Mouse (Mus musculus): ENCODE measurements at regions not wholly inside any gene's neighbourhood (a gene's known extent, or its start where the extent isn't known, plus 50 kb on each side); places are given as distances from the start of the nearest gene placed in this dataset.

DNA sequence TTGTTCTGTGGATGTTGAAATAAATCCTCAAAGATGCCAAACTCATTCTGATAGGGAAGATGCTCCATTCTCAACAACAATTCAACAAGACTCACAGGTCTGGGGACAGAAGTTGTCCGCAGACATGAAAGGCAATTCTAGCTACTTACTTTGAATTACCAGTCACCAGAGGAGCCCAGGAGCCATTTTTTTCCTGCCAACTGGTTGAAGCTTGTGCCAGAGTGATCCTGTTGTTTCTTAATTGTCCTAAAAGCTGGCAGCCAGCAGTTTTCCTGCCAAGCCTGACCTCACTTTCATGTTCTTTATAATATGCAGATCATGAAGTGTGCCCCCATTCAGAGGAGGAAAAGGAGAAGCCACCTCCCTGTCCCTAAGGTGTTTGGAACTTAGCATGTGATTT, 110.0 kb upstream of the Ankrd1 start:
- in situ Hi-C loops (cut with MboI, MseI): no loop called here

DNA sequence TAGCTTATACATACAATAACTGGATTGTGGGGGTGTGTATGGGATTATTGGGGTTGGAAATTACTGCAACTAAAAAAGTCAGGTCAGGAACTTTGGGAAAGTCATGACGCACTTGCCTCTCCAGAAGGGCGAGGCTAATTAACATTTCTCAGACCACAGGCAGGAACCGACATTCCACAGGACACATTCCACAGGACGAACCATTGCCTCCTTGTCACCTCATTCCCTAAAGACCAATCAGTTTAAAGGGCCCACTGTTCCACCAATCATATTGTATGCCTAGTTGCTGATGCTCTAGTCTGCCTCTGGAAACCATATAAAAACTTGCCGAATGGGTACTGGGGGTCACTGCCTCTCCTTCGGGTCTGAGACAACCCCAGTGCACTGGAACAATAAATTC, 113.0 kb upstream of the Pcgf5 start:
- in situ Hi-C loops (cut with MboI, MseI): no loop called here

DNA sequence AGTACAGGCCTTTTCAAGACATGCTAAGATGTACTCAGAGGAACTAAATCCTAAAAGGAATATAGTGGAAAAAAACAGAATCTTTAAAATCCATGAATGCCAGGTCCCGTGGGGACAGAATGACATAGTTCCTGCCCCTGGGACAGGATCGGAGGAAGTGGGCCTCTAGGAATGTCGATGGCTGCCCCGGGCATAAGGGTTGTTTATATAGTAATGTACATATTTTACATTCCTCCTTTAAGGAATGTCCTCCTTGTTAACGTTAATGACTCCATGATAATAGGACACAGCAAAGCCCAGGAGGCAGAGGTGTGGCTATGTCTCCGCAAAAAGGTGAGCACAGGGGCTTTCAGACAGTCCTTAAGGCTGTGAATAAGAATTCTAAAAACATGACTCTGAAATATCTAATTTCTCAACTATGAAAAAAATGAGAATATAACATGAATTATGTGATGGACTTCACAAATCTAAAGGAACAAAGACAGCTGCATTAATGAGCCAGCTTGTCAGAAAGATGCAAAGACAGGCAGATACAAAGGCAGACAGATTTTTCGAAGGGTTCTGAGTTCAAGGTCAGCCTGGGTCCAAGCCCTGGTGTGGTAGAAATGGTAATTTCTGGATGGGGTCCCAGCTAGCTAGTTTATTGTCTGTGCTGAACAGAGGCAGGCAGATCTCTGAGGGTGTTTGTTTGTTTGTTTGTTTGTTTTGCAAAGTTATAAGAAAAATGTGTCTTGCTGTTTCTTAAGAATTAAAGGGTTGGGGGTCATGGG, 111.3 kb upstream of the Pcgf5 start:
- in situ Hi-C loops (cut with MboI, MseI): no loop called here

DNA sequence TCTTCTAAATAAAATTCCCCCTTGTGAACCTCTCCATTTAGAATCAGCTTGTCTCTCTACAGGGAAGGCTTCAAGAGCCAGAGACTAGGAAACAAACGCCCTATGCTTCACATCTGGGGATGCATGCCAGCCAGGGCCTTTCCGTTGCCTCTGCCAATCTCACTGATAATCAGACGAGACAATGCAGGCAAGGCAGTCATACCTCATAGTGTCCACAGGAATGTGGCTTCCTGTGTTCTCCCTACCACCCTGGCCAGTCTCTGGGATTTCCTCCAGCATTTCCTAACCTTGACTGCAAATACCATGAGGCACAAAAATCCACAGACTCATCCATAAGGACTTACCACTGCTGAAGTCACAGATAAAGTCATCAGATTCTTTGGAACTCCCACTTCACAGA, 110.4 kb upstream of the Pcgf5 start:
- in situ Hi-C loops (cut with MboI, MseI): no loop called here

DNA sequence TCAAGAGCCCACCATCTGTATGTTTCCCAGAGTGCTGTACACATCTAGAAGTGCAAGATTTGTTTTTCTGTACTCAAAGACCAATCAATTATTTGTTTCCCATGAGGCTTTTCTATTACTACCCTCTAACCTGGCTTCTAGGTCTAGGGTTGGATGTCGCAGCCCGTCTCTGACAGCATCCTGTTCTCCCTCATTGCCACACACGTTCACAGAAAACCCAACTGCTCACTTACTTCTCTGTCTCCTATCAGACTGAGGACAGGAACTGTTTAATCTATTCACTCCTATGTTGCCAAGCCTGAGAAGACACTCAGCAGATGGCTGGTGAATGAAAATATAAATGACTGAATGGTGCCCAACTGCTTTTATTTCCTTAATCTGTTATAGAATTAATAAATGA, 109.6 kb upstream of the Pcgf5 start:
- in situ Hi-C loops (cut with MboI, MseI): no loop called here

DNA sequence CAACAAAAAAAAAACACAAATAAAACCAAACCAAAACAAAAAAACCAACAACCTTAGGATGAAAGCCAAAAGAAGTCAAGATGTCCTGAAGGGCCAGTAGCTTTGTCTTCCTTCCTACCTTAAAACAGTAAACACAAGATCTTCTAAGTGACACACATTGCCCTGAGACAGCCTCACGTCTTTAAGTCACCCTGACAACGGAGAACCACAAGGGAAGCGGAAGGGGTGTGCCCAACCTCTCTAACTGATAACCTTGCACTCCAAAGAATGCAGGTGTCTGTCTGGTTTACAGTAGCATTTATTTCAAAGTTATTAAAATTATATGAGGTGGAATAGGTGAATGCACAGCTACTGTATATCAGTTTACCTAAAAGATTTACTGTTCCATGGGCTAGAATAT, 105.7 kb upstream of the Pcgf5 start:
- in situ Hi-C loops (cut with MboI, MseI): no loop called here

DNA sequence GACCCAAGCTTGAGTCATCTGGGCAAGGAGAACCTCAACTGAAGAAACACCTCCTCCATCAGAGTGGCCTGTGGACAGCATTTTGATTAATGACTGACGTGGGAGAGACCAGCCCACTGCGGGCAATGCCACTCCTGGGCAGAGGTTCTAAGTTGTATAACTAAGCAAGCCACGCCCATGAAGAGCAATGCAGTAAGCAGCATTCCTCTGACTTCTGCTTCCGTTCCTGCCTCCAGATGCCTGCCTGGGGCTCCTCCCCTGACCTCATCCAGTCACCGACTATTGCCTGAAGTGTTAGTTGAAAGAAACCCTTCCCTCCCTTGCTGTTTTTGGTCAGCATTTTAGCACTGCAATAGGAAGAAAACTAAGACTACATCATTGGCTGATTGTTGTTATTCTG, 105.2 kb upstream of the Pcgf5 start:
- in situ Hi-C loops (cut with MboI, MseI): no loop called here

DNA sequence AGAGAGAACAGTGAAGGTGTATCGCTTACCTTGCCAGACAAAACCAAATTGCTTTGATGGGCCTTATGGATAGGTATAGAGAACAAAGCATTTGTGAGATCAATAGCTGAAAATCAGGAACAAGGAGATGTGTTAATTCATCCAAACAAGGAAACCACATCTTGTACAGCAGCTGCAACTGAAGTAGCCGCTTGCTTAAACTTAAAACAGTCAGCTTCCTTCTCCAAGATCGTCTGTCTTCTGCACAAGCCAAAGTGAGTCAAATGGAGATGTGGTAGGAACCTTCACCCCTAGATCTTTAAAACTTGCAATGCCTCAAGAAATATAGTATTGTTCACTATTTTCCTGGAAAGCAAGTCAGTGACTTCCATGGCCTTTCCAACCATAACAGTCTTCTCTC, 95.6 kb upstream of the Pcgf5 start:
- in situ Hi-C loops (cut with MboI, MseI): loop anchor here in 1 of 2 experiments (25.0 kb wide), 1 partner anchor 365 kb away; no protein-coding TSS in a partner anchor

DNA sequence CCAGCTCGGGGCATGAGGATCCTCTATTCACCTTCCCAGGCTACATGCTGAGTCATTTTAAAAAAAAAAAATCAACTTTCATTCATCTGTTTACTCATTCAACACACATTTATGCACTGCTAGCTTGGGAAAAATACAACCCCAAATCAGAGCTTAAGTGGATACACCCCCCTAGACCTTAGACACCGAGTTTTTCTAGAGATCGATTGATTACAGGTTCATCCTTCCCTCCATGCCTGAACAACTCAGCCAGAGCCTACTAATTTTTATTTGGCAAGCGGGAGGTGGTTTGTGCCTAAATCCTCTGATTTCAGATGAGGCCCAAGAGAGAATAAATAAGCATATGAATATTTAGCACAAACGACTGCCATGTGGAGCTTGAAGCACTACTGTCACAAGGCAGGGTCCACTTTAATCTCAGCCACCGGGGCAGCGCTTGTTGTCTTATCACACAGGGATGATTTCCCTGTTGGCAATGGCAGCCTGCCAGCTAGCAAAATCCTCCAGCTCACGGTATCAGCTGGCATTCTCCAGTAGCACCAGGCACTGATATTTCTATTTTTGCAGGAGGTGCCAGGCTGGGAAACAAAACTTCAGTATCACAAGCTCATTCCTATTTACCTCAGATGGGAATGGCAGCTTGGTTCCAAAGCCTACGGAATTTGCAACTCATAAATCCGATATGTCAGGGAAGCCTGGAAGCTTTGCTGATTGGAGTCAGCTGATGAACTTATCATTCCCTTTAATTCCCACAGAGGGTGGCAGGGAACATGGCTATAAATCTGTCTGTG, 90.2 kb upstream of the Pcgf5 start:
- in situ Hi-C loops (cut with MboI, MseI): loop anchor here in 1 of 2 experiments (25.0 kb wide), 1 partner anchor 371 kb away; no protein-coding TSS in a partner anchor

DNA sequence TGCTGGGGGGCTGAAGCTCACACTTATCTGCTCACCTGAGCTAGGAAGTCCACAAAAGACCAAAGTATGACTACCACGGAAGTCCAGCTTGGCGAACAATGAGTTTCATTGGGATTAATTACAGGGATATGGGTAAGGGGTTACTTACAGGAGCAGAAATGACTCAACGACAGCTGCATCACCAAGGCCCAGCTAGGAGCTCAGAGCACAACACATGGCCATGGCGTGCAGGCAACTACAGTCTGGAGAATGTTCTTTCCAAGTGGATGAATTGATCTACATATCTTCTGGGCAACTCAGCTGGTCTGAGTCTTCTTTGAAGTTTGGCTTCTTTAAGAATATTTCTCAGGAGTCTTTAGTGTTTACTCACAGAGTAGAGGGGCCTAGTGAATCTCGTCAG, 86.3 kb upstream of the Pcgf5 start:
- in situ Hi-C loops (cut with MboI, MseI): loop anchor here in 1 of 2 experiments (25.0 kb wide), 1 partner anchor 375 kb away; no protein-coding TSS in a partner anchor

DNA sequence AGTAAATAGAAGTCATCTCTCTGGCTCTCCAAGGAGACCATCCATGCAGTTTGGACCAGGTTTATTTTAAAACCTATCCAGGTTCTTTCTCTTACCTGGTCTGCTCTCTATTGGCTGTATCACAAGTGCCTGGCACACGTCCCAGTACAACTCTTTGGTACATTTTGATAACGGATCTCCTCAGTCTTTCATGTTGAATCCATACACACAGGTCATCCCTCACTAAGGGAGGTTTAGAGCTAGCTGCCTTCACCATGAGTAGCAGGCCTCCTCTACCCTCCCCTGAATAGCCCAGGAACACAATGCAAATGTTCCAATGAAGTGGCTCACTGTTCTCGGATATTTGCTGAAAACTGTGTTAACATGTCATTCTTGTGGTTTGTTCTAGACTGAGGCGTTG, 84.2 kb upstream of the Pcgf5 start:
- in situ Hi-C loops (cut with MboI, MseI): loop anchor here in 1 of 2 experiments (25.0 kb wide), 1 partner anchor 377 kb away; no protein-coding TSS in a partner anchor

DNA sequence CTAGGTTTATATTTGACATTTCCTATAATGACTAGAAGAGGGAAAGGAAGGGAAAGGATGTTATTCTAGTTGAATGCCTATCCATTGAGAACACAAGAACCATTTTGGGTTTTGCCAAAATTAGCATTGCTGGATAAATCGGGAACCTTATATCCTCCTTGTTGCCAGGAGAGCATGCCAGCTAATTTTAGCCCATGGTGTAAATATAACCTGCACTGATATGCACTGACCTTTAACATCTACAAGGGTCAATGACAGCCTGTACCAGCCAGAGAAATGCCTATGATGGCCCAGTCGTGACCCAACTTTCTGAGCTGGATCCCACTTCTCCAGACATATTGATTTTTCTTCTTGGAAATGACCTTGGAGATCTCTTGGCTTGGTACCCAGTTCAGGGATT, 83.7 kb upstream of the Pcgf5 start:
- in situ Hi-C loops (cut with MboI, MseI): loop anchor here in 1 of 2 experiments (25.0 kb wide), 1 partner anchor 377 kb away; no protein-coding TSS in a partner anchor

DNA sequence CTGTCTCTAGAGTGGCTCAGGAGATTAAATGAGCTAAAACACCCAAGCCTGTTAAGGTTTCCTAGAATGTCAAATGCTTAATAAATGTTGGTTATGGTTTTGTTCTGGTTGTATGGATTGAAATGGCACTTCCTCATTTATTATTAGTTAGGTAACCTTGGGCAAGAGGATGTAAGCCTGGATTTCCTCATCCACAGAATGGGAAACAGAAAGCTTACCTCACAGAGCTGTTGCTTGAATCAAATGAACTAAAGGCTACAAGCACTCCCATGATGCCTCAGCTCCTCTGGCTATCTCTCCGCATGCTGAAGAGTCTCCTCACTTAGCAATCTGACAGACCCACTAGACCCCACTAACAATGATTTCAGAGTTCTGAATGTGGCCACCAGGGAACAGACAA, 82.8 kb upstream of the Pcgf5 start:
- in situ Hi-C loops (cut with MboI, MseI): loop anchor here in 1 of 2 experiments (25.0 kb wide), 1 partner anchor 378 kb away; no protein-coding TSS in a partner anchor

DNA sequence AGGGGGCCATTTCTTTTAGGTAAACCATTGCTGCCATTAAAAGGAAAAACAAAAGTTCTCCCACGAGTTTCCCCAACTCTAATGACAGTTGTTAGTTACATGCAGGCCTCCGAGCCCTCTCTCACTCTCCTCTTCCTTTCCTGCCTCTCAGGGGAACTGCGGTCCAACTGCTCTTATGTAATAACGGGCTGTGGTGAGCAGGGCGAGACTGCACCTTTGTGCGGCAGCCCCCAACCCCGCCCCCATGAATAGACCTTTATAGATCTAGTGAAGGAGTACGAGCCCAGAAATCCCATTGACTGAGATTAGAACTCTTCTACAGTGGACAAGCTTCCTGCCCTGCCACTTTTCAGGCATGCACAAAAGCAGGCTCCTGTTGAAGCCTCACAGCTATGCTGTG, 81.8 kb upstream of the Pcgf5 start:
- in situ Hi-C loops (cut with MboI, MseI): loop anchor here in 1 of 2 experiments (25.0 kb wide), 1 partner anchor 379 kb away; no protein-coding TSS in a partner anchor

DNA sequence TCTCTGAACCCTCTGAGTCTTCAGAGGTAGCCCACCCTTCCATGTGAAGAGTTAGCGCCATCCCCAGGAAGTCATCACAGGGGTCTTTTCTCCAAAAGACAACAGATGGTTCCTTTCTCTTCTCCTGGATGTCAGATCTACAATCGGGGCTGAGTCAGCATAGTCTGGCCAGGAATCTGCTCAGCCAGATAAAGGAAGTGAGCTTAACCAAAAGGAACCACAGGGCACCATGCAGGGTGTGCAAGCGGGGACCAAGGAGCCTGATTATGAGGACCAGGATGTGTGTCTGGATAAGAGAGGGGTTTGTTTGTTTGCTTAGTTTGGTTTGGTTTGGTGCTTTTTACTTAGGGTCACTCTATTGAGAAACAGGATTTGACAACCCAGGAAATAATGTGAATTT, 74.6 kb upstream of the Pcgf5 start:
- in situ Hi-C loops (cut with MboI, MseI): loop anchor here in 1 of 2 experiments (25.0 kb wide), 1 partner anchor 386 kb away; no protein-coding TSS in a partner anchor

DNA sequence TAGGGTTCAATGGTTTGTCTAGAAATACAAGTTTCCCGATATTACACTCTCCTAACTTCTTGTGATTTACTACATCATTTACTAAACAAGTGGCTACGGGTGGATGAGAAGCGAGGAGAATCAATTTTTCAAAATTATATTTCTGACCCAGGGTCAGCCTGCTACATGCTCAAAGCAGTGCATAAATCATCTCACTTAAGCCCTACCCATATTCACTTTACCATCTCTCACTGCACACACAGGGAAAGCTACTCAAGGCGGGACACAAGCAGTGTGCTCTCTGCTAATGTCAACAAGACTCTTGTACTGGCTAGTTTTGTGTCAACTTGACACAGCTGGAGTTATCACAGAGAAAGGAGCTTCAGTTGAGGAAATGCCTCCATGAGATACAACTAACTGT, 62.6 kb upstream of the Pcgf5 start:
- in situ Hi-C loops (cut with MboI, MseI): no loop called here

DNA sequence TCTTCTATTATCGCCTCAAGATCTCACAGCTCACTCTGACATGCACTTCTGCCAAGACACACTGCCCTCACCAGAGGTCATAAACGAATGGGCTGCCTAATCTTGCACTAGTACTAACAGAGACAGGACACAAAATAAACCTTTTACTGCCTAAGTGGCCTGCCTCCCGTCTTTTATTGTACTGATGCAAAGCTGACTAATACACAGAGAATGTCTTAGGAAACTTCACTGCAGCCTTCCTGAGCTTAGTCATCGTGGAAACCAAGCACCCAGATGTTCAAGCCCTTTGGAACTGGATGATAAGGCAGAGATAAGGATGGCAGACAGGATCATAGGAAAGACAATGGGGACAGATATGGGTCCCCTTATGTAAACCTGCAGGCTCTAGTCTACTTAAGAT, 57.3 kb upstream of the Pcgf5 start:
- in situ Hi-C loops (cut with MboI, MseI): no loop called here

DNA sequence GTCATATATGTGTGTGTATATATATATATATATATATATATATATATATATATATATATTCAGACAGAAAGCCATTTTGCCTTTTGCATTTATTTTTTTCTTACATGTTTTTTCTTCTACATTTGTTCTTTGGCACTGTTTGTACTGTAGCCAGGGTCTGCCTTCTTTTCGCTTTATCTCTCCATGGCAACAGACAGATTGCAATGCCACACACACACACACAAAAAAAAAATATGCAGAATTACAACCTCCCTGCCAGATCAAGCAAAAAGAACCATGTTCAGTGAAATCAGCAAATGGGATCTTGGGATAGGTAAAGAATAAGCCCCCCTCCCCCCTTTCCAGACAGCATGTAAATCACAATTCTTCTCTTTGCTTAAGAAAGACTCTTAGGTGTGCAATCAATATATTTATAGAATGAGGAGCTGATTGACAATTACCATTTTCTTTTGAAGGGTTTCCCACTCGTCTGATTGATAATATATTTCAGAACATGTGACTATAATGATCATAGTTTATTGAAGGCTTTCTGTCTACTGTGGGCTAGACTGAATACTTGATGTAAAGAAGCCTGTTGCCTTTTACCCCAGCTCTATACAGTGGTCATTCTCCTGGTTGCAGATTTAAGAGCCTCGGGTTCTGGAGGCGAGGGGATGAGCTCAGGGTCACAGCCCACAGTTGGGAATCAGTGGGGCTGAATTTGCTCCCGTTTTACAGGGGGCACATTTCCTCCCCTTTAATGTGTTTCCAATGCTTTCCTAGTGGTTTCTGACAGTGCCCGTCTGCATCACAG, 54.7 kb upstream of the Pcgf5 start:
- in situ Hi-C loops (cut with MboI, MseI): no loop called here

Data from T-helper 17 cell (primary cell).